Mouse (Mus musculus) liver, embryonic 13.5 days (tissue): Measurements from ENCODE around the gene Angpt4. TPM values are rescaled to one million over a fixed set of nuclear protein-coding genes. Genes with fewer than 3 reads are reported as not detected.

Experiments used
- ATAC-seq: fragments of 200-750 bp; cut with Nextera tagmentation; 2 replicates; pipeline ENCODE4 v1.8.0; 2017; ENCODE audit warnings: low read depth, mild to moderate bottlenecking, moderate number of reproducible peaks, moderate library complexity
- DNase-seq: peaks from one replicate; pipeline ENCODE4 v3.0.0; 2022
- H3K27ac ChIP-seq: fragments of 300-500 bp; sonication (generic); 2 replicates; pipeline ENCODE4 v1.5.1; 2015; ENCODE audit warnings: moderate library complexity, mild to moderate bottlenecking, inconsistent platforms
- H3K27me3 ChIP-seq: fragments of 300-500 bp; sonication (generic); 2 replicates; pipeline ENCODE4 v1.6.1; 2015; ENCODE audit warnings: mild to moderate bottlenecking, inconsistent platforms
- H3K36me3 ChIP-seq: fragments of 300-500 bp; sonication (generic); 2 replicates; pipeline ENCODE4 v1.6.1; 2015; ENCODE audit warnings: mild to moderate bottlenecking, inconsistent platforms
- H3K4me1 ChIP-seq: fragments of 300-500 bp; sonication (generic); replicated peaks from 2 replicates; pipeline ENCODE4 v1.6.1; 2015; ENCODE audit warnings: inconsistent platforms
- H3K4me2 ChIP-seq: fragments of 300-500 bp; sonication (generic); 2 replicates; pipeline ENCODE4 v1.6.1; 2015; ENCODE audit warnings: inconsistent platforms, mild to moderate bottlenecking, moderate library complexity
- H3K4me3 ChIP-seq: fragments of 300-500 bp; sonication (generic); replicated peaks from 2 replicates; pipeline ENCODE4 v1.5.1; 2015; ENCODE audit warnings: mild to moderate bottlenecking, inconsistent platforms
- H3K9ac ChIP-seq: fragments of 300-500 bp; sonication (generic); 2 replicates; pipeline ENCODE4 v1.6.1; 2015; ENCODE audit warnings: mild to moderate bottlenecking, inconsistent platforms
- H3K9me3 ChIP-seq: fragments of 300-500 bp; sonication (generic); replicated peaks from 2 replicates; pipeline ENCODE4 v1.6.1; 2016; ENCODE audit warnings: inconsistent platforms
- WGBS: fragments of 180-500 bp; shearing (Covaris S2); methylation state at CpG from one replicate; pipeline ENCODE4 v1.1.7; 2015; ENCODE audit not compliant: insufficient replicate concordance; 5-methylcytosine and 5-hydroxymethylcytosine counted together
- polyA plus RNA-seq: library from polyadenylated mRNA; unstranded; fragments of >200 nt; fragmentation: Nextera tagmentation; extraction: Ambion mirVana; gene quantifications from 2 replicates; pipeline ENCODE4 v1.2.1, GENCODE M21; 2015

Angpt4 gene
- 0.06 TPM in 1 of 2 replicates, not detected in the other for polyA plus RNA-seq

DNA sequence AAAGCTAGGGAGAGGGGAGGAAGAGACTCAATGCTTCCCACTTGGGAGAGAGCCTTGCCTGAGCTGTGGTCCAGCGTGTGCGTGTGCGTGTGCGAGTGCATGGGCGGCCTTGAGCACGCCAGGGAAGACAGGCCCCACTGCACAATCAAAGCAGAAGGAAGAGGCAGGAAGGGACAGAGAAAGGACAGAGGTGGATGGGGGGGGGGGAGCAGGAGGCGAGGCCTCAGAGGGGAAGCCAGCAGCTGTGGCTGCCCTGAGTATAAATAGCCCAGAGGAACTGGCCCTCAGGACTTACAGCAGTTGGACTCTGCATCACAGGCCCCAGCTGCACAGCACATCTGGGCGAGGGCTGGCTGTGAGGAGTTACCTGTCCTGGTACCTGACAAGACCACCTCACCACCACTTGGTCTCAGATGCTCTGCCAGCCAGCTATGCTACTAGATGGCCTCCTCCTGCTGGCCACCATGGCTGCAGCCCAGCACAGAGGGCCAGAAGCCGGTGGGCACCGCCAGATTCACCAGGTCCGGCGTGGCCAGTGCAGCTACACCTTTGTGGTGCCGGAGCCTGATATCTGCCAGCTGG, at the start of gene Angpt4:
Gene Angpt4, plus strand, starts transcription at position 292 of the 582 bp plus-strand sequence.
- no peak within 1 kb of the TSS for H3K4me3 ChIP-seq
- no peak within 1 kb of the TSS for H3K27ac ChIP-seq
- DNase-seq (no peak), ATAC-seq (no peak)
- no peak within 1 kb of the TSS for H3K4me2 ChIP-seq
- no peaks in the 10 kb centered on the region for H3K36me3 ChIP-seq
- H3K4me1 ChIP-seq = 0 out of 2 replicates have a peak, but pooled peaks cover 3% of the 10 kb centered on the region
- WGBS = 56% methylated on average over 13 of the region's 13 CpGs
- no peaks in the 10 kb centered on the region for H3K9me3 ChIP-seq
- no peak within 1 kb of the TSS for H3K9ac ChIP-seq
- H3K27me3 ChIP-seq = no peaks in the 10 kb centered on the region

DNA sequence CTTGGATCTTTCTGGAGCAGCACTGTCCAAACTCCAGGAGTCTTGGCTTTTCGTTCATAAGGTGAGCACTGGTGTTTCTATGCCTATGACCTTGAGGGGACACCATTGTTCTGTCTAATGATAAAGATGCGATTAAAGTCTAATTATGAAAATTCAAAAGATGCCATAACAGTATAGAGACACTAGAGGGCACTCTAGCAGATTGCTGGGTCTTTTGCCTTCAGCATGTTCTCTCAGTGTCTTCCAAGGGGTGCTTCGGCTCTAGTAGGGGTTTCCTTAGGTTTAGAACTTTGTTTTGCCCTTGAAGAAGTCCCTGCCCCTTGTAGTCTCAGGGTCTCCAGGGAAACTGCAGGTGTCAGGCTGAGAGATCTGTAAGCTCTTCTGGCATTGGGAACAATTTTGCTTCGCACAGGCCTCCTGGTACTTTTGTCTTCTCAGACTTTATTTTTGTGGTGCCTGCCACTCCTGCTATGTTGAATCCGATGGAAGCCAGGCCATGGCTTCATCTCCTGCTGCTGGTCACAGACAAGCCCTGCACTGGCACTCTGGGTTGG, 48.7 kb upstream of the Angpt4 start:
- WGBS = 32% methylated on average over 5 of the region's 5 CpGs
- no peak overlapping the region for H3K27ac ChIP-seq
- ATAC-seq (no peak), DNase-seq (no peak)
- no peaks in the 10 kb centered on the region for H3K4me1 ChIP-seq
- no peaks in the 10 kb centered on the region for H3K9me3 ChIP-seq
- H3K9ac ChIP-seq = no peak overlapping the region
- H3K27me3 ChIP-seq = no peaks in the 10 kb centered on the region
- H3K4me3 ChIP-seq = no peak overlapping the region
- H3K36me3 ChIP-seq = no peaks in the 10 kb centered on the region
- no peak overlapping the region for H3K4me2 ChIP-seq

GRCm38 (mm10) chr2:151864941-151865340, 46.1 kb upstream of the Angpt4 start:
- Histone ChIP-seq H3K9me3 (no peaks in the 10 kb centered on the region), H3K27ac (no peak overlapping the region), H3K9ac (no peak overlapping the region), H3K4me3 (no peak overlapping the region), H3K4me1 (no peaks in the 10 kb centered on the region), H3K36me3 (no peaks in the 10 kb centered on the region), H3K4me2 (no peak overlapping the region), H3K27me3 (no peaks in the 10 kb centered on the region)
- DNase-seq (no peak), ATAC-seq (no peak)
- WGBS = 64% methylated on average over 6 of the region's 6 CpGs

DNA sequence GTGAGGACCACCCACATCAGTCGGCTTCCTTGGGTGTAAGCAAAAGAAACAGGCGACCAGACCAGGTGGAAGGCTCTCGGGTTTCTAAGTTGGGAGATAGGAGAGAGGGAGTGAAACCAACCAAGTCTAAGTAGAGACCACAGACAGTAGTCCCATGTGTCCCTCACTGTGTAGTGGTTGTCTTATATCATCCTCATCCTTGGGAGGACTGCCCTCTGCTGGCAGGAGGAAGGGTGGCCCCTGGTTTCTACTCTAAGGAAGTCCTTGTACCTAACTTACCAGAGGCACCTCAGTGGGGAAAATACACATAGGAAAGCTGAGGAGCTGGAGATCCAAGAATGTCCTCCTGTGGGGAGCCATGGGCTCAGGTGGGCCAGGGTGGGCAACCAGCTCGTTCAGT, 44.5 kb upstream of the Angpt4 start:
- H3K9me3 ChIP-seq = no peaks in the 10 kb centered on the region
- no peak overlapping the region for H3K4me3 ChIP-seq
- no peaks in the 10 kb centered on the region for H3K36me3 ChIP-seq
- H3K9ac ChIP-seq = no peak overlapping the region
- WGBS = 31% methylated on average over 4 of the region's 4 CpGs
- no peak for ATAC-seq
- no peak for DNase-seq
- no peak overlapping the region for H3K4me2 ChIP-seq
- no peak overlapping the region for H3K27ac ChIP-seq
- H3K27me3 ChIP-seq = no peaks in the 10 kb centered on the region
- H3K4me1 ChIP-seq = no peaks in the 10 kb centered on the region

GRCm38 (mm10) chr2:151868196-151868595, 42.8 kb upstream of the Angpt4 start:
- WGBS = 71% methylated on average over 8 of the region's 8 CpGs
- Histone ChIP-seq H3K27me3 (no peaks in the 10 kb centered on the region), H3K4me1 (no peaks in the 10 kb centered on the region), H3K4me2 (no peak overlapping the region), H3K4me3 (no peak overlapping the region), H3K27ac (no peak overlapping the region), H3K9ac (no peak overlapping the region), H3K36me3 (no peaks in the 10 kb centered on the region), H3K9me3 (no peaks in the 10 kb centered on the region)
- ATAC-seq = no peak
- DNase-seq = no peak

GRCm38 (mm10) chr2:151874551-151874950, 36.5 kb upstream of the Angpt4 start:
- DNase-seq (no peak), ATAC-seq (no peak)
- H3K36me3 ChIP-seq = no peaks in the 10 kb centered on the region
- no peak overlapping the region for H3K4me2 ChIP-seq
- no peak overlapping the region for H3K9ac ChIP-seq
- no peaks in the 10 kb centered on the region for H3K9me3 ChIP-seq
- H3K27me3 ChIP-seq = no peaks in the 10 kb centered on the region
- no peak overlapping the region for H3K27ac ChIP-seq
- H3K4me1 ChIP-seq = no peaks in the 10 kb centered on the region
- no peak overlapping the region for H3K4me3 ChIP-seq

DNA sequence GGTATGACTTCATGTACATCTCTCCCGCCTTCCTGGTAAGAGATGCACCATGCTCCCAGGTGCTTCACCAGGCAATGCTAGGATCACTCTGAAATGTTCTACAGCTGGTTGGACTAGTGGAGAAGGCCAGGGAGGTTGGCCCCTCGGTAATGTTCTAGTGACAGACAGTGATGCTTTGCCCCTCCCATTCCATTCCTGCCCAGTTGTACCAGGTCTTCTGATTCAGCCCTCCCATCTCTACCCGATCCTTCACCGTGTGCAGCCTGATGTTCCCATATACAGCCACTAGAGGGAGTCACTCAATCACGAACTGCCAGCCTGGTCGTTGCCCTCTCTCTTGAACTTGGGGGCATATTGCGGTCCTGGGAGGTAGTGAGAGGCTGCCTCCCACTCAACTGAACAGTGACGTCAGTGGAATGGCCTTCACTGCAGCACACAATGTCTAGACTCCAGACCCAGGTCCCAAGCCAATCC, 35.0 kb upstream of the Angpt4 start:
- 13% methylated on average over 8 of the region's 8 CpGs for WGBS

GRCm38 (mm10) chr2:151878645-151879044, 32.4 kb upstream of the Angpt4 start:
- WGBS = 50% methylated on average over 3 of the region's 3 CpGs

More for the DNA sequence above, 35.0 kb upstream of the Angpt4 start:
- Histone ChIP-seq H3K36me3 (no peaks in the 10 kb centered on the region), H3K4me3 (no peak overlapping the region), H3K4me1 (no peaks in the 10 kb centered on the region), H3K4me2 (no peak overlapping the region), H3K27ac (no peak overlapping the region), H3K9me3 (no peaks in the 10 kb centered on the region), H3K9ac (no peak overlapping the region), H3K27me3 (no peaks in the 10 kb centered on the region)
- DNase-seq = no peak
- no peak for ATAC-seq

GRCm38 (mm10) chr2:151879760-151880159, 31.2 kb upstream of the Angpt4 start:
- Histone ChIP-seq H3K4me3 (no peak overlapping the region), H3K9me3 (no peaks in the 10 kb centered on the region), H3K27ac (no peak overlapping the region), H3K9ac (no peak overlapping the region), H3K27me3 (no peaks in the 10 kb centered on the region), H3K4me1 (no peaks in the 10 kb centered on the region), H3K4me2 (no peak overlapping the region), H3K36me3 (no peaks in the 10 kb centered on the region)
- no peak for DNase-seq
- 41% methylated on average over 2 of the region's 2 CpGs for WGBS
- ATAC-seq = no peak

More at GRCm38 (mm10) chr2:151878645-151879044, 32.4 kb upstream of the Angpt4 start:
- Histone ChIP-seq H3K4me2 (no peak overlapping the region), H3K9me3 (no peaks in the 10 kb centered on the region), H3K27me3 (no peaks in the 10 kb centered on the region), H3K27ac (no peak overlapping the region), H3K9ac (no peak overlapping the region), H3K4me3 (no peak overlapping the region), H3K4me1 (no peaks in the 10 kb centered on the region), H3K36me3 (no peaks in the 10 kb centered on the region)
- ATAC-seq (no peak), DNase-seq (no peak)

GRCm38 (mm10) chr2:151891031-151891430, 20.0 kb upstream of the Angpt4 start:
- H3K4me3 ChIP-seq = no peak overlapping the region
- ATAC-seq = no peak

GRCm38 (mm10) chr2:151893122-151893774, 17.8 kb upstream of the Angpt4 start:
- 44% methylated on average over 15 of the region's 15 CpGs for WGBS
- H3K9me3 ChIP-seq = no peaks in the 10 kb centered on the region
- H3K9ac ChIP-seq = no peak overlapping the region
- no peak overlapping the region for H3K4me3 ChIP-seq
- H3K4me1 ChIP-seq = no peaks in the 10 kb centered on the region
- H3K27me3 ChIP-seq = no peaks in the 10 kb centered on the region
- no peak overlapping the region for H3K4me2 ChIP-seq
- DNase-seq = no peak
- H3K27ac ChIP-seq = no peak overlapping the region
- H3K36me3 ChIP-seq = no peaks in the 10 kb centered on the region
- ATAC-seq = no peak

More at GRCm38 (mm10) chr2:151891031-151891430, 20.0 kb upstream of the Angpt4 start:
- Histone ChIP-seq H3K4me2 (no peak overlapping the region), H3K4me1 (no peaks in the 10 kb centered on the region), H3K36me3 (no peaks in the 10 kb centered on the region), H3K9ac (no peak overlapping the region), H3K27ac (no peak overlapping the region), H3K9me3 (no peaks in the 10 kb centered on the region), H3K27me3 (no peaks in the 10 kb centered on the region)
- WGBS = 53% methylated on average over 6 of the region's 6 CpGs
- no peak for DNase-seq
